Mouse (Mus musculus): Measurements from ENCODE around the gene Serpine2. TPM values are rescaled to one million over a fixed set of nuclear protein-coding genes. Genes with fewer than 3 reads are reported as not detected.

Gene Serpine2
- polyA plus RNA-seq, 1 experiment from 2014 or later = 99.0 TPM

DNA sequence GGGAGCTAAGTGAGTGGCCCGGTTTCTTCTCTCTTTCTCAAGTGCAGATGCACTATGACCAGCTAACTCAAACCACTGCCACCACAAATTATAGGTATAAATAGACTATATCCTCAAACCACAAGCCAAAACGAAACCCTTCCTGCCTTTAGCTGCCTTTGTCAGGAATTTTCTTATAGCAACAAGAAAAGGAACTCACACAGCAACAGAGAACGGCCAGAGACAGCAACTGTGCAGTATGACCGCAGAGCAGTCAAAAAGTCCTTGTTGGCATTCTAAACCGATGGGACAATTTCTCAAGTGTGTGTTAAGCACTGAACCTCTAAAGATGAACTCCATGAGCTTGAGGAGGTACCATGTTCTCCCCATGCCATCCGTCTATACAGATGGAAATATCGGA lies 57.4 kb downstream of the Serpine2 start:
- ATAC-seq (ENCODE audit: insufficient read depth, low FRiP score, low read depth) = no peak
- H3K4me3 ChIP-seq (replicated peaks) = no peak overlapping the region
- H3K4me2 ChIP-seq = no peak overlapping the region
- H3K9ac ChIP-seq = no peak overlapping the region
- H3K4me1 ChIP-seq = no peaks in the 10 kb centered on the region
- H3K36me3 ChIP-seq = no peaks in the 10 kb centered on the region
- WGBS = 83% methylated on average over 7 of the region's 7 CpGs
- H3K27ac ChIP-seq = no peak overlapping the region
- H3K9me3 ChIP-seq = no peaks in the 10 kb centered on the region
- H3K27me3 ChIP-seq (replicated peaks) = no peaks in the 10 kb centered on the region

- H3K4me1 ChIP-seq = no peaks in the 10 kb centered on the region
- no peak overlapping the region for H3K9ac ChIP-seq
- no peaks in the 10 kb centered on the region for H3K36me3 ChIP-seq
- H3K9me3 ChIP-seq = no peaks in the 10 kb centered on the region
- ATAC-seq (ENCODE audit: insufficient read depth, low FRiP score, low read depth) = no peak
- H3K4me3 ChIP-seq (replicated peaks) = no peak overlapping the region
- no peaks in the 10 kb centered on the region for H3K27me3 ChIP-seq (replicated peaks)
- no peak overlapping the region for H3K27ac ChIP-seq
- WGBS = 92% methylated on average over 11 of the region's 11 CpGs
- no peak overlapping the region for H3K4me2 ChIP-seq
Observed at GRCm38 (mm10) chr1:79802858-79803427, 58.0 kb downstream of the Serpine2 start.

DNA sequence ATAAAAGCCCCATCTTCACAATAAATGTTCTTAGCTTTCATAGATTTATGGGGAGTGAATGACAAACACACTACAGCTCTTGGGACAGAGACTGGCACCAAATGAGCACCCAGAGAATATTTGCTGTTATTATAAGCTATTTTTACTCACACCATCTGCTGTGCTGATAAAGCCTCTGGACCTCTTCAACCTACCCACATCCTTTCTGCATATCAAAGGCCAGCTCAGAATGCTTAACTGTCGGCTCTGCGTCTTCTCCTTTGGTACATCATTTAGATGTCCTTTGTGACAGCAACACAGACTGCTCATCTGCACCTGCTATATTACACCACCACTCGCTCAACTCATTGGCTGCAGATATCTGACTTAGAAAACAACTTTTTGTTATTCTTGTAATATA lies 63.9 kb downstream of the Serpine2 start:
- no peak for ATAC-seq (ENCODE audit: insufficient read depth, low FRiP score, low read depth)
- 84% methylated on average over 3 of the region's 3 CpGs for WGBS
- Histone ChIP-seq H3K9ac (no peak overlapping the region), H3K4me3 (replicated peaks) (no peak overlapping the region), H3K4me2 (no peak overlapping the region), H3K36me3 (no peaks in the 10 kb centered on the region), H3K4me1 (no peaks in the 10 kb centered on the region), H3K9me3 (no peaks in the 10 kb centered on the region), H3K27ac (no peak overlapping the region), H3K27me3 (replicated peaks) (no peaks in the 10 kb centered on the region)

GRCm38 (mm10) chr1:79786267-79786927 lies 74.6 kb downstream of the Serpine2 start:
- no peaks in the 10 kb centered on the region for H3K4me1 ChIP-seq
- WGBS = 59% methylated on average over 7 of the region's 7 CpGs
- no peak overlapping the region for H3K9ac ChIP-seq
- no peak for ATAC-seq (ENCODE audit: insufficient read depth, low FRiP score, low read depth)
- no peak overlapping the region for H3K27ac ChIP-seq
- no peak overlapping the region for H3K4me3 ChIP-seq (replicated peaks)
- peaks cover 13% of the 10 kb centered on the region for H3K36me3 ChIP-seq
- H3K27me3 ChIP-seq (replicated peaks) = no peaks in the 10 kb centered on the region
- no peak overlapping the region for H3K4me2 ChIP-seq
- H3K9me3 ChIP-seq = no peaks in the 10 kb centered on the region

GRCm38 (mm10) chr1:79782433-79782832 lies 78.5 kb downstream of the Serpine2 start:
- 82% methylated on average over 3 of the region's 3 CpGs for WGBS
- no peak overlapping the region for H3K9ac ChIP-seq
- ATAC-seq (ENCODE audit: insufficient read depth, low FRiP score, low read depth) = no peak
- H3K4me1 ChIP-seq = no peaks in the 10 kb centered on the region
- H3K36me3 ChIP-seq = peaks cover 29% of the 10 kb centered on the region
- no peaks in the 10 kb centered on the region for H3K9me3 ChIP-seq
- no peak overlapping the region for H3K4me2 ChIP-seq
- no peaks in the 10 kb centered on the region for H3K27me3 ChIP-seq (replicated peaks)
- no peak overlapping the region for H3K4me3 ChIP-seq (replicated peaks)
- no peak overlapping the region for H3K27ac ChIP-seq

DNA sequence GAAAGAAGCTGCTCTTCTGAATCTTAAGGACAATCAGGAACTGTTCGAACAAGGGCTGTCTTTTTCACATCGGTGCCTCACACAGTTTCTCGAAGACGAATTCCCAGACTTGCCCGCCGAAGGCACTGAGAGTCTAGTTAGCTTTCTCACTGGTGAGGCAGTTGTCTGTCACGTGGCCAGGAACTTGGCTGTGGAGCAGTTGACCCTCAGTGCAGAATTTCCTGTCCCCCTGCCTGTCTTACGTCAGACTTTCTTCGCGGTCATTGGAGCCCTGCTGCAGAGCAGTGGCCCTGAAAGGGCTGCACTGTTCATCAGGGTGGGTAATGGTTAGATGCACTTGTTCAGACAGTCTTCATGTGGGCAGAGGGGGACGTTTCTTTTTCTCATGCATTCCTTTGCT lies 83.0 kb downstream of the Serpine2 start:
- WGBS = 86% methylated on average over 11 of the region's 11 CpGs
- no peak overlapping the region for H3K27ac ChIP-seq
- no peak overlapping the region for H3K4me3 ChIP-seq (replicated peaks)
- H3K9ac ChIP-seq = no peak overlapping the region
- H3K4me2 ChIP-seq = no peak overlapping the region
- no peaks in the 10 kb centered on the region for H3K27me3 ChIP-seq (replicated peaks)
- no peak for ATAC-seq (ENCODE audit: insufficient read depth, low FRiP score, low read depth)
- H3K4me1 ChIP-seq = no peaks in the 10 kb centered on the region
- H3K36me3 ChIP-seq = peaks cover 29% of the 10 kb centered on the region
- H3K9me3 ChIP-seq = no peaks in the 10 kb centered on the region

DNA sequence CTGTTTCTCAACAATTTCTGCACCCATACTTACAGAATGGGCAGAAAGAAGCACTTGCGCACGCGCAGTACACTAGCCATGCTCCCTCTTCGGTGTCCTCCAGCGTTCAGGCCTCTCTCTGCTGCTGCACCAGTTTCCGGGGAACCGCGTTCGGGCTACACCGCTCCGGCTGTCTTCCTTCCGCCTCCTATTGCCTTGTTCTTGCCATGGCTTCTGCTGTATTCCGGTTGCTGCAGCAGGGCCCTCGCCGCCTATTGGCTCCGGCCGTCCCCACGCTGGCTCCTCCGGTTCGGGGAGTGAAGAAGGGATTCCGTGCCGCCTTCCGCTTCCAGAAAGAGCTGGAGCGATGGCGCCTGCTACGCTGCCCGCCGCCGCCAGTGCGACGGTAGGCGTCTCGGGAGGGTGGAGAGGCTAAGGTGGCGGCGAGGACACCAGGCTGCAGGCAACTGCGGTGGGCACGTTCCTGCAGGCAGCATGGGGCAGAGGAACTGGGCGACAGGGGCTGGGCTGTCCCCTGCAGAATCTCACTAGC lies 85.0 kb downstream of the Serpine2 start, which contains the start of the genes Mrpl44 and Wdfy1:
Gene Mrpl44, plus strand, starts transcription at position 92 of the 532 bp plus-strand sequence.
Gene Wdfy1, minus strand, starts transcription at position 217 of the 532 bp plus-strand sequence.
- peak; percentile 99 for ATAC-seq (ENCODE audit: insufficient read depth, low FRiP score, low read depth)
- H3K4me2 ChIP-seq = peak within 1 kb of the TSS; percentile 56
- H3K4me3 ChIP-seq (replicated peaks) = peak within 1 kb of the TSS; percentile 73
- H3K4me1 ChIP-seq = no peaks in the 10 kb centered on the region
- no peaks in the 10 kb centered on the region for H3K9me3 ChIP-seq
- peak within 1 kb of the TSS; percentile 88 for H3K27ac ChIP-seq
- WGBS = under 1% methylated on average over 38 of the region's 38 CpGs
- peak within 1 kb of the TSS; percentile 68 for H3K9ac ChIP-seq
- H3K36me3 ChIP-seq = peaks cover 12% of the 10 kb centered on the region
- H3K27me3 ChIP-seq (replicated peaks) = no peaks in the 10 kb centered on the region

DNA sequence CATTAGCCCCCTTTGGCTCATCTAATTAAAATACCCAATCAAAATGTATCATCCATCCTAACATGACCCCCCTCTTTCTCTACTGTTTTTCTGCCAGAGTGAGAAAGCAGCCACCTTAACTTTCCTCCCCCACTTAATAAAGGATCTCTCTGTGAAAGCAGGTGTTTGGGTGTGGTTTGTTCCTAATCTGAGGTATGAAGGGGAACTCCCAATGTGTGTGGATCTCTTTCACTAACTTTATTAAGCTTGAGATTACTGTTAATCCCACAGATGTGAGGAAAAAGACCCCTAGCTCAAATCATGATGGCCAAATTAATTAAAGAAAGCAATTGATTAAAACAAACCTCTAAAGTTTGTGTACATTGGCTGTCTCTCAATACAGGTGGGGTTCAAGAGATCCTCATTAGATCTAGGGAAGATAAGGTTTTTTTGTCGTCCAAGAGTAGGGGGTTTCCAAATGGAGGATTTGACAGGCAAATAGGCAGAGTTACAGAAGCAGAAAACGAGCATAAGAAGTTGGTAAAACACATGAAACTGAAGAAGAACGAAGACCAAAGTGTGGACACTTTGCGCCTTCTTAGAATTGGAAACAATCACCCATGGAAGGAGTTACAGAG lies 86.7 kb downstream of the Serpine2 start:
- no peak overlapping the region for H3K4me2 ChIP-seq
- no peaks in the 10 kb centered on the region for H3K27me3 ChIP-seq (replicated peaks)
- WGBS = 81% methylated on average over 4 of the region's 4 CpGs
- no peaks in the 10 kb centered on the region for H3K4me1 ChIP-seq
- no peak for ATAC-seq (ENCODE audit: insufficient read depth, low FRiP score, low read depth)
- no peak overlapping the region for H3K4me3 ChIP-seq (replicated peaks)
- H3K27ac ChIP-seq = no peak overlapping the region
- H3K36me3 ChIP-seq = peaks cover 7% of the 10 kb centered on the region
- H3K9ac ChIP-seq = no peak overlapping the region
- no peaks in the 10 kb centered on the region for H3K9me3 ChIP-seq

GRCm38 (mm10) chr1:79768231-79768630 lies 92.7 kb downstream of the Serpine2 start:
- no peak overlapping the region for H3K27ac ChIP-seq
- H3K9me3 ChIP-seq = no peaks in the 10 kb centered on the region
- no peaks in the 10 kb centered on the region for H3K27me3 ChIP-seq (replicated peaks)
- WGBS = 63% methylated on average over 1 of the region's 1 CpGs
- no peaks in the 10 kb centered on the region for H3K4me1 ChIP-seq
- H3K4me3 ChIP-seq (replicated peaks) = no peak overlapping the region
- no peak overlapping the region for H3K9ac ChIP-seq
- H3K36me3 ChIP-seq = no peaks in the 10 kb centered on the region
- no peak overlapping the region for H3K4me2 ChIP-seq
- no peak for ATAC-seq (ENCODE audit: insufficient read depth, low FRiP score, low read depth)

DNA sequence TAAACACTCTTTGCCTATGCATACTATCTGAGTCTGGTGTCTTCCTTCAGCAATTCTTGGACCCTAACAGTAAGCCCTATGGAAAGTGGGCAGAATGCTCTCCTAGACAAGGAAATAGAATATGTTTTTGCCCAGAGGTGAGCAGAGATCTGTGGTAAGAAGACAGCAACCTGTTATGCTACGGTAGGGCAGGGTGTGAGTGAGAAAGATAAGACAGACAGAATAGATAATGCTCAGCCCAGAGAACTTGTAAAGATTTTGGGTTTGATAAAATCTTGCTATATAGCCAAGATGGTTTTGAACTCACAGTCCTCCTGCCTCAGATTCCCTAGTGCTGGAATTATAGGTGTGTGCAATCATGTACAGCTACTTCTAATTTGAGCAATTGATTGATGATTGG lies 96.5 kb downstream of the Serpine2 start:
- H3K27me3 ChIP-seq (replicated peaks) = no peaks in the 10 kb centered on the region
- 85% methylated on average over 1 of the region's 1 CpGs for WGBS
- ATAC-seq (ENCODE audit: insufficient read depth, low FRiP score, low read depth) = no peak

DNA sequence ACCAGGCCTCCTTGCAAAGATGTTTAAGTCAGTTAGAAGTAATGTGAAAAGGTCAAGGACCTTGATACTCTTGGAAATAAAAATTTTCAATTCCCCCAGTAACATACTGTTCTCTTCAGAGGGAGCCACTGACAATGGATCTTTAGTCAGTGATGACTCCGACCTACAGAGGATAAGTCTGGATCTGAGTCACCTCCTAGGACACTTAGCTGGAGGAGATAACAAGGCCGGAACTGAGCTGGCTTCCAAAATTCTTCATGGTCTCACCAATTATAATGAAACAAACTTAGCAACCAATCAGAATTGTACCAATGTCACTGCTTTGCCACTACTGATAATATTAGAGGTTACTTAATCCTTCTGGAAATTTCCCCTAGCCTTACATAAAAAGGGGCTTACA lies 96.9 kb downstream of the Serpine2 start:
- H3K4me1 ChIP-seq = peaks cover 15% of the 10 kb centered on the region
- H3K27me3 ChIP-seq (replicated peaks) = no peaks in the 10 kb centered on the region
- no peaks in the 10 kb centered on the region for H3K36me3 ChIP-seq
- ATAC-seq (ENCODE audit: insufficient read depth, low FRiP score, low read depth) = no peak
- H3K9me3 ChIP-seq = no peaks in the 10 kb centered on the region
- H3K9ac ChIP-seq = no peak overlapping the region
- 81% methylated on average over 2 of the region's 2 CpGs for WGBS
- H3K4me2 ChIP-seq = no peak overlapping the region
- H3K4me3 ChIP-seq (replicated peaks) = no peak overlapping the region
- H3K27ac ChIP-seq = no peak overlapping the region

More for the DNA sequence above, 96.5 kb downstream of the Serpine2 start:
- Histone ChIP-seq H3K9me3 (no peaks in the 10 kb centered on the region), H3K36me3 (no peaks in the 10 kb centered on the region), H3K9ac (no peak overlapping the region), H3K4me2 (no peak overlapping the region), H3K4me3 (replicated peaks) (no peak overlapping the region), H3K27ac (no peak overlapping the region), H3K4me1 (peaks cover 15% of the 10 kb centered on the region)
